Mouse (Mus musculus) hindbrain, embryonic 14.5 days (tissue): ENCODE data around the gene Klf11. TPM values are rescaled to one million over a fixed set of nuclear protein-coding genes. Genes with fewer than 3 reads are reported as not detected.

ENCODE experiments used
- ATAC-seq: fragments of 200-750 bp; cut with Nextera tagmentation; 2 replicates; pipeline ENCODE4 v1.8.0; 2017; ENCODE audit warnings: moderate number of reproducible peaks, mild to moderate bottlenecking, moderate TSS enrichment, moderate library complexity; ENCODE audit not compliant: low FRiP score
- DNase-seq: peaks from one replicate; pipeline ENCODE4 v3.0.0-alpha.2; 2015; ENCODE audit warnings: low spot score
- H3K27ac ChIP-seq: fragments of 300-500 bp; sonication (generic); 2 replicates; pipeline ENCODE4 v1.5.1; 2014; ENCODE audit warnings: mild to moderate bottlenecking, moderate library complexity
- H3K27me3 ChIP-seq: fragments of 300-500 bp; sonication (generic); 2 replicates; pipeline ENCODE4 v1.6.1; 2014; ENCODE audit warnings: mild to moderate bottlenecking, low read length, mixed read lengths; ENCODE audit not compliant: control insufficient read depth, insufficient read depth
- H3K36me3 ChIP-seq: fragments of 300-500 bp; sonication (generic); replicated peaks from 2 replicates; pipeline ENCODE4 v1.6.1; 2014; ENCODE audit not compliant: control insufficient read depth, insufficient read depth
- H3K4me1 ChIP-seq: fragments of 300-500 bp; sonication (generic); replicated peaks from 2 replicates; pipeline ENCODE4 v1.6.1; 2014; ENCODE audit warnings: antibody characterized with exemption, low read length, mixed read lengths; ENCODE audit not compliant: control insufficient read depth, insufficient read depth
- H3K4me2 ChIP-seq: fragments of 300-500 bp; sonication (generic); replicated peaks from 2 replicates; pipeline ENCODE4 v1.6.1; 2014; ENCODE audit warnings: mild to moderate bottlenecking, moderate library complexity
- H3K4me3 ChIP-seq: fragments of 300-500 bp; sonication (generic); replicated peaks from 2 replicates; pipeline ENCODE4 v1.5.1; 2014; ENCODE audit warnings: mild to moderate bottlenecking, low read length
- H3K9ac ChIP-seq: fragments of 300-500 bp; sonication (generic); 2 replicates; pipeline ENCODE4 v1.6.1; 2014
- H3K9me3 ChIP-seq: fragments of 300-500 bp; sonication (generic); 2 replicates; pipeline ENCODE4 v1.6.1; 2016; ENCODE audit warnings: low read length; ENCODE audit not compliant: control insufficient read depth
- WGBS: fragments of 180-500 bp; shearing (Covaris S2); extraction: QIAGEN DNeasy Blood & Tissue Kit; methylation state at CpG from one replicate; pipeline ENCODE4 v1.1.7; 2014; 5-methylcytosine and 5-hydroxymethylcytosine counted together
- polyA plus RNA-seq: library from polyadenylated mRNA; unstranded; fragments of >200 nt; fragmentation: Nextera tagmentation; extraction: Ambion mirVana; gene quantifications from 2 replicates; pipeline ENCODE4 v1.2.1, GENCODE M21; 2014

Klf11 gene
- polyA plus RNA-seq, 1 experiment from 2014 or later = 17.9 TPM

GRCm38 (mm10) chr12:24648094-24648493, 3.0 kb upstream of the Klf11 start:
- H3K9ac ChIP-seq = no peak overlapping the region
- no peak overlapping the region for H3K4me2 ChIP-seq
- no peak overlapping the region for H3K27ac ChIP-seq
- no peaks in the 10 kb centered on the region; the same call in 1 of the 2 replicates for H3K27me3 ChIP-seq
- peaks cover 16% of the 10 kb centered on the region for H3K4me1 ChIP-seq
- no peaks in the 10 kb centered on the region for H3K36me3 ChIP-seq
- ATAC-seq (no peak), DNase-seq (no peak)
- 82% methylated on average over 1 of the region's 1 CpGs for WGBS
- H3K4me3 ChIP-seq = no peak overlapping the region
- H3K9me3 ChIP-seq = no peaks in the 10 kb centered on the region

DNA sequence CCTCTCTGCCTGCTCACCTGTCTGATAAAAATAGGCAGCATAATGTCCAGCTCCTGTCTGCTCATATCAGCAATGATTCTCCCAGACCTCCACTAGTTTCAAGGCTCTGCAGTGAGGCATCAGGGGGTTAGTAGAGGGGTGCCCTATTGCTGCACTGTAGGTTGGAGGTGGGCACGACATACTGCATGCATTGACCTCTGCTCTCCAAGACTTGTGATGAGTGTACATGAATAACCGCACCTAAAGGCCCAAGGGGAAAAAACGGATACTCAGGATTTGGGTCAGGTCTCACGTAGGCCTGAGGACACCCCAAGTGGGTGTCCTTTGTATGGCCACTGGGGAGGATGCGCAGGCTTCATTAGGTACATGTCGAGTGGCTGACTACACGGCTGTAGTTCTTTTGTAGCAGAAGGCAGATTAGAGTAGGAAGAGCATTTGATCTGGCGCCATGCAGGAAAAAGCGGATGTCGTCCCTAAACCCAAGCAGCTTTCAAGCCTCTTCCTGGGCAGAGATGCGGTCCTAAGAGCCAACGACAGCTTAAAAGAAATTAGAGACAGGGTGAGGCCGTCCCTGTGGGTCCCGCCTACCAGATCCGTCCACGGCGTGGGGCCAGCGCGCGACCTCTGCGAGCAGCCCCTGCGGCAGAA, 535 bp upstream of the Klf11 start:
- H3K9ac ChIP-seq = peak overlapping the region; percentile 97
- H3K4me1 ChIP-seq = peaks cover 19% of the 10 kb centered on the region
- no peaks in the 10 kb centered on the region for H3K9me3 ChIP-seq
- peak overlapping the region; percentile 92 for H3K4me3 ChIP-seq
- H3K4me2 ChIP-seq = peak overlapping the region; percentile 70
- peak overlapping the region; percentile 96 for H3K27ac ChIP-seq
- ATAC-seq = peak; percentile 12; the same call in 1 of the 2 replicates
- peak; percentile 29 for DNase-seq
- 4% methylated on average over 22 of the region's 22 CpGs for WGBS
- H3K36me3 ChIP-seq = peaks cover 15% of the 10 kb centered on the region
- no peaks in the 10 kb centered on the region; the same call in 1 of the 2 replicates for H3K27me3 ChIP-seq

DNA sequence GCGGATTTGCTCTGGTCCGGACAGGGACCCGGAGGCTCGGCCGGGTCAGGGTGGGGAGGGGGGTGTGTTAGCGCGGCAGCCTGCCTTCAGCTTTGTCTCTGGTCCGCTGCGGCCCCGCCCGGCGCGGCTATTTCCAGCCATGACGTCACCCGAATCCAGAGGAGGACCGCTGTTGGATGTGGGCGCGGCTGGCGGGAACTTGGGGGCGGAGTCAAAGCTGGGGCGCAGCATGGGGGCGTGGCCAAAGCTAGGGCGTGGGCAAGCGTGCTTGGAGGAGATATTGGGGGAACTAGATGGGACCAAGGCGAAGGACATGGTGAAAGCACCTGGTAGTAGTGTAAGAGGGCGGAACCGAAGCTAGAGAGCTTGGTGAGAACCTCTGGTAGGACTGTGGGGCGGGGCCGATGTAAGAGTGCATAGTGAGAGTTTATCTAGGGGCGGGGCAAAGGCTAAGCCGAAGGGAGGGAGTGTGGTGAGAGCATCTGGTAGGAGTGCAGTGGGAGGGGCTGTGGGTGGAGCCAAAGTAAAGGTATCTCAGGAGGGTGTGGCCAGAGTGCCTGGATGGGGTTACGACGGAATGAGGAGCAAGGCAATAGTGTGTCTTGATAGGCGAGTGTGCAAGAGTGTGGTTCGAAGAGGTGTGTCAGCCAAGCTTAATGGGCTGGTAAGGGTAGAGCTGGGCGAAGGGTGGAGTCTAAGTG, 718 bp downstream of the Klf11 start:
- DNase-seq = peak; percentile 92
- Histone ChIP-seq H3K9me3 (no peaks in the 10 kb centered on the region), H3K9ac (peak overlapping the region; percentile 97), H3K4me3 (peak overlapping the region; percentile 92), H3K27ac (peak overlapping the region; percentile 96), H3K36me3 (peaks cover 25% of the 10 kb centered on the region), H3K4me2 (peak overlapping the region; percentile 70), H3K27me3 (no peaks in the 10 kb centered on the region; the same call in 1 of the 2 replicates), H3K4me1 (peaks cover 29% of the 10 kb centered on the region)
- 1% methylated on average over 36 of the region's 36 CpGs for WGBS
- peak; percentile 81 for ATAC-seq

GRCm38 (mm10) chr12:24654065-24654862, 3.2 kb downstream of the Klf11 start:
- WGBS = 79% methylated on average over 16 of the region's 16 CpGs

GRCm38 (mm10) chr12:24656436-24656835, 5.4 kb downstream of the Klf11 start:
- 65% methylated on average over 3 of the region's 3 CpGs for WGBS
- Histone ChIP-seq H3K9ac (peak overlapping the region; percentile 47), H3K27ac (no peak overlapping the region), H3K4me3 (peak overlapping the region; percentile 5; the same call in 1 of the 2 replicates), H3K27me3 (no peaks in the 10 kb centered on the region), H3K4me2 (peak overlapping the region; percentile 39), H3K9me3 (no peaks in the 10 kb centered on the region), H3K4me1 (peaks cover 39% of the 10 kb centered on the region), H3K36me3 (peaks cover 61% of the 10 kb centered on the region)
- ATAC-seq (no peak), DNase-seq (no peak)

More at GRCm38 (mm10) chr12:24654065-24654862, 3.2 kb downstream of the Klf11 start:
- Histone ChIP-seq H3K27ac (no peak overlapping the region), H3K9me3 (no peaks in the 10 kb centered on the region), H3K4me2 (no peak overlapping the region), H3K27me3 (no peaks in the 10 kb centered on the region), H3K36me3 (peaks cover 44% of the 10 kb centered on the region), H3K4me3 (no peak overlapping the region), H3K9ac (no peak overlapping the region), H3K4me1 (peaks cover 43% of the 10 kb centered on the region)
- no peak for DNase-seq
- no peak for ATAC-seq

DNA sequence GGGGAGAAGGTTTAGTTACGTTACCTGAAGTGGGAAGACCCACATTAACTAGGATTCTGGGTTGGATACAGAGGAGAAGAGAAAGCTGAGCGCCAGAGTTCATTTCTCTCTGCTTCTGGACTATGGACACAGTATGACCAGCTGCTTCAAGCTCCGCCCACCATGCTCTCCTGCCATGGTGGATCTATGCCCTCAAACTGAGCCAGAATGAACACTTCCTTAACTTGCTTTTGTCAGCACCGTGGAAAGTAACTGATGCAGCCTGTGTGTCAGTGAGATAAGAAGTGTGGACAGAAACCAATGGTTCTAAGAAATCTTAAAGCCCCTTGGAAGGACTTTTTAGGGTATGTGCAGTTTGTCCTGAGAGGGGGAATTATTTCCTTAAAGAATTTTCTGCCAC, 7.9 kb downstream of the Klf11 start:
- Histone ChIP-seq H3K27ac (no peak overlapping the region), H3K4me2 (no peak overlapping the region), H3K4me3 (no peak overlapping the region), H3K36me3 (peaks cover 70% of the 10 kb centered on the region), H3K27me3 (no peaks in the 10 kb centered on the region), H3K4me1 (peaks cover 24% of the 10 kb centered on the region), H3K9me3 (no peaks in the 10 kb centered on the region), H3K9ac (no peak overlapping the region)
- DNase-seq (no peak), ATAC-seq (no peak)
- 96% methylated on average over 4 of the region's 4 CpGs for WGBS

DNA sequence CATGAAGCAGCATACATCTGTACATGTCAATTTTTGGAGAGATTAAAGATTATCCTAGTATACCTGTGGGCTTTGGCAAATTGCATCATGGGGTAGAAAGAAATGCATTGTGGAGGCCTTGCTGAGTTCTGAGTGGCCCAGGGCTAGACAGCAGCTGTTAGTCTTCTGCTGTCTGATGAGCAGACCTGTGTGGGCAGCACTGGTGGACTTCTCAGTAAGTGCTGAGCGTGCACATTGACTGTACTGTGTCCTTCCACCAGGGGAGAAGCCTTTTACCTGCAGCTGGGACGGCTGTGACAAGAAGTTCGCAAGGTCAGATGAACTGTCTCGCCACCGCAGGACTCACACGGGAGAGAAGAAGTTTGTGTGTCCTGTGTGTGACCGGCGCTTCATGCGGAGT, 8.8 kb downstream of the Klf11 start:
- Histone ChIP-seq H3K27ac (no peak overlapping the region), H3K9ac (no peak overlapping the region), H3K27me3 (no peaks in the 10 kb centered on the region), H3K4me3 (no peak overlapping the region), H3K4me2 (no peak overlapping the region), H3K9me3 (no peaks in the 10 kb centered on the region), H3K36me3 (peaks cover 61% of the 10 kb centered on the region), H3K4me1 (peaks cover 24% of the 10 kb centered on the region)
- ATAC-seq (no peak), DNase-seq (no peak)
- WGBS = 86% methylated on average over 9 of the region's 9 CpGs

DNA sequence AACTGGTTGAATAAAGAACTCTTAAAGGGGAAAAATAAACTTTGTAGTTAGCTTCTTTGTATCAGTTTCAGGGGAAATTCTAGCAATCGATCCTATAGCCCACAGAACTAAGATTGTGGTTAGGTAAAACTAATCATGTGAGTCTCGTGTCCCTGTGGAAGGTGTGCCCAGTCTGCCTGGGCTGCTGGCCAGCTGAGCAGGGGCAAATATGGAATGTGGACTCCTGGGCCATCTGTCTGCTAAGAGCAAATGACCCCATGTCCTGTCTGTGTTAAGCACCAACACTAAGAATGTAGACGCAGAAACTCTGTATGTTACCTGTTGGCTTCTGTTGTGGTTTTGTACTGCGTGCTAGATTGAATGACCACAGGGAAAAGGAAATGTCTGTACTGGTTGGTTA, 10.0 kb downstream of the Klf11 start:
- no peaks in the 10 kb centered on the region for H3K27me3 ChIP-seq
- no peaks in the 10 kb centered on the region for H3K9me3 ChIP-seq
- no peak overlapping the region for H3K4me3 ChIP-seq
- DNase-seq (no peak), ATAC-seq (no peak)
- peaks cover 49% of the 10 kb centered on the region for H3K36me3 ChIP-seq
- no peak overlapping the region for H3K27ac ChIP-seq
- H3K4me2 ChIP-seq = no peak overlapping the region
- 87% methylated on average over 4 of the region's 4 CpGs for WGBS
- no peak overlapping the region for H3K9ac ChIP-seq
- peaks cover 20% of the 10 kb centered on the region for H3K4me1 ChIP-seq

DNA sequence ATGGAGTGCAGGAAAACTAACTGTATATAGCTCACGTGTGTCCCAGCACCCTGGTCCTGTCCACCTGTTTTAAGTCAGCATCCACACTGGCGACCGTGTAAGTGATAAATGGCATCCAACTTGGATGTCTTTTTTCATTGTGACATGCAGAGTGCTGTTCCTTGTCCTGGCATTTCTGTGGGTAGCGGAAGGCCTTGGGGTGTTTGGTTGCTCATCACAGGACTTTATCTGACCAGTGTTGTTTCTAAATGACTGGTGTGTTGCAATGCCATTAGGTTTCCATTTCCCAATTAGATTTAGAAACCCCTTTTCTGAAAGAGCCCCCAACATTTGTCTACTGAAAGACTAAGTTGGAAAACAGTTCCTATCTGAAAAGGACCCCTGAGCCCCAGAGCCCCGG, 11.1 kb downstream of the Klf11 start:
- peaks cover 10% of the 10 kb centered on the region for H3K4me1 ChIP-seq
- WGBS = 86% methylated on average over 5 of the region's 5 CpGs
- H3K4me3 ChIP-seq = no peak overlapping the region
- H3K36me3 ChIP-seq = peaks cover 42% of the 10 kb centered on the region
- no peak overlapping the region for H3K4me2 ChIP-seq
- H3K9ac ChIP-seq = no peak overlapping the region
- no peaks in the 10 kb centered on the region for H3K9me3 ChIP-seq
- H3K27ac ChIP-seq = no peak overlapping the region
- no peaks in the 10 kb centered on the region for H3K27me3 ChIP-seq
- ATAC-seq (no peak), DNase-seq (no peak)
